In the genomic region with DNA sequence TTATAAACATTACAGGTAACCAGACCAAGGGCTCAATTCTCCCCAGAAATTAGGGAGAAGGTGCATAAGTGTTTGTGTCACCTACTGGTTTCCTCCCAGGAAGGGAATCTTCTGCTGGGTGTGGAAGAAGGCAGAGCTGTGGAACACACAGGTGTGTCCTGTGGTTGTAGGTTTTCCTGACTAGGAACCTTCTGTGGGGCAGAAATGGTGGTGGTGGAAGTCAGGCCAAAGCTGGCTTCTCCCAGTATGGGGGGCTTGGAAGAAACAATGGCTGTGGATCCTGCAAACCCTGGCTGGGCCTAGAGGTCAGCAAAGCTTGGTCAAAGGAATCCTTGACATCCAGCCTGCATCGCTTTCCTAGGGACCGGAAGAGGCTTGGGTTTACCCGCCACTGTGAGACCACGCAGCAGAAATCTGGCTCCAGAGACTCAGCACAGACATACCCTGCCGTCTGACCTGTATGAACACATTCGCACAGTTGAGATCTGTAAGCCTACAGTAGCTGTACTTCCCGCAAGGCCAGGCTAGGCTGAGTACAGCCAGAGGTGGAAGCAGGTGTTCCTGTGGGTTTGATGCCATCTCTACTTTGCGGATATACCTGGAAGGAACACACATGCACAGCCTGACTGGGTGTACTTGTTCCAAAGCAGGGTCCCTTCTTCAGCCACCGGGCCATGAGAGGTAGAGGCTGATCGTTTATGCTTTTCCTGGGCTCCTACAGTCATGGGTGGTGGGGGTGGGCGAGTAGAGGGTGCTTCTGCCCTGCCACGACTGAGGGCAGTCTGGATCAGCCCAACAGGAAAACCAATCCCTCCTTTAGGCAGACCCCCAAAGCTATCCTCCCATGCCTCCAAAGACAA, we compare ENCODE assay signal across 8 mouse cellular contexts. TPM values are rescaled to one million over a fixed set of nuclear protein-coding genes. Genes with fewer than 3 reads are reported as not detected.
DNase-seq lines count a peak whose midpoint lies in the region; ATAC-seq and TF ChIP-seq lines count a peak whose summit lies in the region.

No protein-coding gene starts in this region.

- no peaks in the 10 kb centered on the region for H3K36me3 ChIP-seq in stomach, embryonic 15.5 days

- intact Hi-C loops in left cerebral cortex, adult 2 months (cut with DNase I), result no loop called here

- H3K4me2 ChIP-seq in stomach, embryonic 15.5 days, result no peak overlapping the region

- peaks cover 66% of the 10 kb centered on the region for H3K4me1 ChIP-seq in stomach, embryonic 15.5 days

- no peak overlapping the region for H3K4me3 ChIP-seq in stomach, embryonic 15.5 days (replicated peaks)
- H3K4me3 ChIP-seq in left cerebral cortex, adult 2 months, result no peak overlapping the region

- 64% methylated on average over 12 of the region's 12 CpGs for WGBS in stomach, embryonic 15.5 days

- H3K27me3 ChIP-seq in stomach, embryonic 15.5 days (replicated peaks), result no peaks in the 10 kb centered on the region

- no peak for TF ChIP-seq CTCF in left cerebral cortex, adult 2 months (IDR thresholded peaks at IDR 0.05)

- H3K9me3 ChIP-seq in stomach, embryonic 15.5 days, result no peaks in the 10 kb centered on the region

- no peak for ATAC-seq in stomach, embryonic 15.5 days (ENCODE audit: insufficient read depth, low FRiP score, low read depth)

- peak; percentile 50 for DNase-seq in embryo, embryonic 11 days
- no peak for DNase-seq in embryo, embryonic 9.5 days (ENCODE audit: extremely low spot score)
- DNase-seq in right cerebral cortex, postnatal 10 days (ENCODE audit: low spot score in 2 of 2), result peak; percentile 23 to 33
- DNase-seq in right cerebral cortex, adult 2 months (ENCODE audit: low spot score in 2 of 2), result no peak
- DNase-seq in kidney, postnatal 10 days, result peak; percentile 44
- DNase-seq in adrenal gland, postnatal 36 days, result no peak
- DNase-seq in left cerebral cortex, adult 2 months (ENCODE audit: extremely low spot score in 1 of 2, low spot score in 2 of 2), result no peak

- no peak overlapping the region for H3K9ac ChIP-seq in stomach, embryonic 15.5 days

- peak overlapping the region; percentile 95 for H3K27ac ChIP-seq in stomach, embryonic 15.5 days
- H3K27ac ChIP-seq in left cerebral cortex, adult 2 months, result no peak overlapping the region; the same call in 1 of the 2 replicates

RNA-seq across cellular contexts. Expression of a gene that starts 6.1 kb away (rescaled TPM):
- polyA plus RNA-seq in stomach, embryonic 15.5 days (2015; fragmentation: Nextera tagmentation; extraction: Ambion mirVana), result 7.2 and 7.9 TPM in 2 replicates
- total RNA-seq in adrenal gland, postnatal 36 days (2021), result 10 to 100 TPM; 17.5 TPM
- 10 to 100 TPM; 20.6 to 21.3 TPM for total RNA-seq in left cerebral cortex, adult 2 months (2021)

Comparison
In these comparisons a context has a peak if more than half of its experiments do, and no peak if none do; other contexts are left out.
1. DNase-seq: peak in embryo, embryonic 11 days (single experiment), right cerebral cortex, postnatal 10 days (2 of 2) and kidney, postnatal 10 days (single experiment); none in embryo, embryonic 9.5 days (single experiment), right cerebral cortex, adult 2 months (0 of 2), adrenal gland, postnatal 36 days (0 of 2) and left cerebral cortex, adult 2 months (0 of 2).